Mouse (Mus musculus): ENCODE measurements at regions not wholly inside any gene's neighbourhood (a gene's known extent, or its start where the extent isn't known, plus 50 kb on each side); places are given as distances from the start of the nearest gene placed in this dataset.
A peak's percentile ranks its signal among the peaks of the same experiment; 100 is the strongest.

DNA sequence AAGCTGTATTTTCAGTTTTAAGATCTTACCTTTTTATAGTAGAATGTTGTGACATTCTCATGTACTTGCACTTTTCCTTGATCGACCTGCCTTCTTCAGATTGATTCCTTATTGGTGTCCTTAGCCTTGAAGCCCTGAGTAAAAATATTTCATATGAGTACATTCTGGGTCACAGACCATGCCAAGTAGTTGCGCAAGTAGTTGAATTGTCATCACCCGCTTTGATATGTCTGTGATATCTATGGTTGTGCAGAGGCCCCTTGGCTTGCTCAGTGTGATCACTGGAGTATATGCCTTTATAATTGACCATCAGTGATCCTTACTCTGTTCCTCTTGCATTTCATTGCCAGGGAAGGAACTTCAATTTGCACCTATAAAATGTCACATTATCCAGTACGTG lies 131.1 kb upstream of the Reg3g start:
- DNase-seq (ENCODE audit: low spot score), result no peak

DNA sequence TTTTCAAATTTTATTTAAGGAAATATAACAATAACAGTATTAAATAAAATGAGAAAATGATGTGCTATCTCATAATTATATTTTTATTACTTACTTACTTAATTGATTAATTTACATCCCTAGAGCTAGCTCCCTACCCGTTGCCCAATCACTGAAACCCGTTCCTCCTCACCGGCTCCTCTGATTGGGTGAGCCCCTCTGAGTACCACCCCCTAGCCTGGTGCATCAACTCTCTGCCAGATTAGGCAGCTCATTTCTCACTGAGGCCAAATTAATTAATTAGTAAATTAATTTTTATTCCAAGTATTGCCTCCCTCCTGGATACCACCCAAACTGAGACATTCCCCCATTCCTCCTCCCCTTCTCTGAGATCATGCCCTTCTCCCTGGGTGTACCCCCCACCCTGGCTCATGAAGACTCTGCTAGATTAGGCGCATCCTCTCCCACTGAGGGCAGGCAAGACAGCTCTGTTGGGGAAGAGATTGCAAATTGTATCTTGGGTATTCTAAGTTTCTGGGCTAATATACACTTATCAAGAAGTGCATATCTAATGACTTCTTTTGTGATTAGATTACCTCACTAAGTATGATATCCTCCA lies 101.4 kb upstream of the Reg3g start:
- DNase-seq (ENCODE audit: low spot score), result no peak

DNA sequence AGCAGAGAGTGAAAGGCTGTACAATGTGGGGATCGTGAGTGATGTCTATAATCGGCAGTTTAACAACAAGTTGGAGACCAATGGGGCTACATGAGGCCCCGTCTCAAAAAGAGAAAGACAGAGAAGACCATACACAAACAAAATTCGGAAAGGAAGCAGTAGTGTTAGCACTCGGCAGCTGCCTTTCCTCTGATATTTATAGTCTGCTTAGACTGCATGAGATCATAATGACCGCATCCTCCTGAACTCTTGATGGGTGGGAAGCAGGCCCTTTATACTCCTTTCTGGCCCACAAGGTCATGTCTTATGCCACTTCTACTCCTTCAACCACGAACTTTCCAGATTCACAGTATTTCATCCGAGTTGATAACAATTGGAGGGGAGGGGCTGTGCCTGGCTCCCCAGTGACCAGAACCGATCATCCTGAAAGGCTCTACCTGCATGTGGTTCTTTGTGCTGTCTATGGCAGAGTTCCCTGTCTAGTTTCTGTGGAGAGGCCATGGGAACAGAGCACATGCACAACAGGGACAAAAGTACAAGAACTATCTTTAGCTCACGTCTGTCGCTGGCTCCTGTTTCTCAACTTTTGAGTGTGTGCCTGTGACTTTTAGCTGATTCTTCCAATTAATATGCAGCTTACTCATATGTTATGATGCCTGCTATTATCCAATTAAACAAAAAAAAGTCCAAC lies 84.5 kb upstream of the Reg3g start:
- no peak for DNase-seq (ENCODE audit: low spot score)

DNA sequence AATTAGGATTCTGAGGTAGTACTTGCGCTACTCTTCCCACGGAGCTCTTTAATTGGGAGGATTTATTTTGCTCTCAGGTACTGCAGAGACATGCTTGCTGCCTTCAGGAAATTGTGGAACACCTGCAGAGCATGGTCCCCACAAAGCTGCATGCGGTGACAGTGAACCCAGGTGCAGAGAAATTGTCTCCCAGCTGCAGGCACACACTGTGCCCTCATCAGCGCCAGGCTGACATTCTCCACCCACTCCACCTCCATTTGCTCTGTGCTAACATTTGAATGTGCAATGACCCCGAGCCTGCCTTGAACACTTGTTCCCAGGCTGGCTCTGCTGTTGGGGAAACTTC lies 83.7 kb upstream of the Reg3g start:
- DNase-seq (ENCODE audit: low spot score), result no peak

DNA sequence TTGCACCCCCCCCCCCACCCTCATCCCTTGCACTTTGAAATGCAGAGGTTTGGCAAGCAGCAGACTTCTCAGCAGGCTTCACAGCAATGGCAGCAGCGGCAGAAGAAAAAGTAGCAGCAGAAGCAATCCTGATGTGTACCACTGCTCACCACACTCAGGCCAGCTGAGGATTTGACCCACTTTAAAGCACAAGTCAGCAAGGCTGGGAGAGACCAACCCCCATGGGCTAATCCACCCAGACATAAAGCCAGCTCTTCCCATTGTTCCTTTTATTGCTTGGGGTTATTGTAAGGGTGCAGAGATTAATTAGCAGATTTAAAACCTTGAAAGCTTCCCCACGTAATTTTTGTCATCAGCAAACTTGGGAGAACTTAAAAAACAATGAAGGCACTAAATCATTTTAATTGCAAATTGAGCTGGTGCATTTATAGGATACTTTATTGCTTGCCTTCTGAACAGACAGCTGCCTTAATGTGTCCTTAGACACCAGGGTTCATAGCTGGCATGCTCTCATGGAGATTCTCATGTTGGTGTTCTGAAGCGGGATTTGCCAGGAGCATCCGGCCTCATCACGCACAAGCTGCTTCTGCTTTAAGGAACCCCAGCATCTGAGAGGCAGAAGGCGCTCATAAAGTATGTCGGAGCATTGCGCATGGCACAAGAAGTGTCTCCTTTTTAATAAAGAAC lies 83.1 kb upstream of the Reg3g start:
- no peak for DNase-seq (ENCODE audit: low spot score)

DNA sequence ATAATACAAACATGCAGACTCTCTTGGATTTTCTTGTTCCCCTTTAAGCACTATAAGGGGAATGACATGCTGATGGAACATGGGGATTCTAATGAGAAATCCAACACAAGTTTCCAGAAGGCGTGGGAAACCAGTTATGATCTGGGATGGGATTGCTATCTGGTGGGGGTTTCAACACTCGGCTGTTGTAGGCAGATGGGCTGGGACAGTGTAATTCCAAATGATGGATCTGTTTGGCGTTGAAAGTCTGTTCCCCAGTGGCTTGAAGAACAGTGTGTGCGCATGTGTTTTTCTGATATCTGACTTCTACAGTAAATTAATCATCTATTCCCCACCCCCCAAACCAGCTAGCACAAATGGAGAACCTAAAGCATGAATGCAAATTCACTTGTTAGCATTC lies 79.8 kb upstream of the Reg3g start:
- no peak for DNase-seq (ENCODE audit: low spot score)

DNA sequence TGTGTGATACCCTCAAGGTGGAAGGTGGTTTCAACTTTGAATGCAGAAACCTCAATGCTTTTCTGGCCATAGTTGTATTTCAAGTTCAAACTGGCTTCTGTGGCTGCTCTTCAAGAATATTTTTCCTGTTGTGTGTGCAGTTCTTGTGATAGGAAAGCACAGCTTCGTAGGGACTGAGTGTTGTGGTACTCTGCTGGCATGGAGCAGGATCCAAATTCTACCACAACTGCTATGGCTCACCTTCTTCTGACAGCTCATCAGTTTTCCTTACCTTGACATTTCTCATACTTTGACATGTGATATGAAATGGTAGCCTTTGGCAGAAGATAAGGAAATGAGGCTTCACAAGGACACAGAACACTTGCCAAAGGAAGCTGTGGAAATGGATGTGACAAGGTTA lies 79.0 kb upstream of the Reg3g start:
- no peak for DNase-seq (ENCODE audit: low spot score)

DNA sequence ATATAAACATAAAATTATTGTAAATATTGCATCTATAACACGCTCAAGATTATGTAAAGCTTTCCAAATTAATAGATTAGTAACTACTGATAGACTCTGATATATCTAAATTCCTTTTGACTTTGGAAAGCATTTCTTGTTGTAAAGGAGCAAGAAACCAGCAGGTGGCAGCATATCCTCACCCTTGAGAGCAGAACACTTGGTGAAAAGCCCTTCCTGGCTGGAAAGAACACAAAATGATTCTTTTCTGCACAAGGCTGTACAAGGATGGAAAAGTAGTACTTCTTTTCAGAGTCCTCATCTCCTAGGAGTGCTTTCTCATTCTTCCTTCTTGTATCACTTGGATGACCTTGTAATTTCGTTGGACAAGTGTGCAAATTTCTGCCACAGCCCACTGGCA lies 75.6 kb upstream of the Reg3g start:
- DNase-seq (ENCODE audit: low spot score), result peak; percentile 52

DNA sequence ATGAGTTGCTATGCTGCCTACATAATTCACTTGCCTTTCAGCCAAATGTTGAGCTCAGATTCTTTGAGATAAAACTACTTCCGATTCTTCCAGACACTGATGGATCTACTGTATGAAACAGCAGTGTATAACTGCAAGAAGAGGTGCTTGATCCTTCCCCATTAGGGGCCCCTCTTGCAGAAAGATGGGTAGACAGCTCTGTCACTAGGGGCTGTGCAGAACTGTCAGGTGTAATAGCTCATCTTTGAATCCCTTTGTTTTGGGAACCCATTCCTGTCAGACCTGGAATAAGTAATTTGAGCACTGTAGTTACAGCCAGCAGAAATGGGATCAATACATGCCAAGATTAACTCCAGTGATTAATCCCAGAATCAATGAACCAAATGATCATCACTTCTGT lies 68.8 kb upstream of the Reg3g start:
- DNase-seq (ENCODE audit: low spot score), result no peak

DNA sequence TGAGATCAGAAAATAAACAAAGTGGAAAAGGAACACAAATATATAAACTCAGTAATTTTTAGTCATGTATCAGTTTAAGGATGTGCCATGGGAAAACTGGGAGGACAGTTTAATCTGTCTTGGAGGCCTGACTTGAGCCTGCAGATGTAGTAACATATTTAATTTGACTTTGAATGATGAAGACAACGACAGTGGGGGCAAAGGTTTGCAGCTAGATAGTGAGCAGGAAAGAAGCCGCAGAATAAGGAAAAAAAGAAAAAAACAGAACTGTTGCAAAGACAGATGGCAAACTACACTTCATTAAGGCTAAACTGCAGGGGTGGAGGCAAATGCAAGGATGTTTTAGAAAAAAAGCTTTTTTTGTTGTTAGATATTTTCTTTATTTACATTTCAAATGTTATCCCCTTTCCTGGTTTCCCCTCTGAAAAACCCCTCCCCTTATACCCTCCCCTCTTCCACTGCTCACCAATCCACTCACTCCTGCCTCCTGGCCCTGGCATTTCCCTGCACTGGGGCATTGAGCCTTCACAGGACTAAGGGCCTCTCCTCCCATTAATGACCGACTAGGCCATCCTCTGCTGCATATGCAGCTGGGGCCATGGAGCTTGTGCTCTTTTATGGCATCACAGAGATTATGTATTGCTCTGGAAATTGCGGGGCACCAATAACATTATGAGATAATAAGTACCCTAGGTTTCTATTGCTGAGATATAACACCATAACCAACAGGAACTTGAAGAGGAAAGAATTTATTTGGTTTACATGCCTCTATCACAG lies 58.5 kb upstream of the Reg3g start:
- no peak for DNase-seq (ENCODE audit: low spot score)

Measured in urinary bladder, postnatal 14 days (tissue).